Mouse (Mus musculus) urinary bladder, adult 18-20 months (tissue): ENCODE measurements around the gene Klhdc9.
"Not testable (repeated sequence)": the region's sequence is repeated elsewhere in the genome, so short reads cannot be mapped to it uniquely, and the experiment has no call there.

Source experiments
- DNase-seq, 2 experiments: peaks; one replicate each; pipeline ENCODE4 v3.0.0; 2022; ENCODE audit warnings: low spot score in 2 of 2, mixed read lengths in 2 of 2

The Klhdc9 gene

DNA sequence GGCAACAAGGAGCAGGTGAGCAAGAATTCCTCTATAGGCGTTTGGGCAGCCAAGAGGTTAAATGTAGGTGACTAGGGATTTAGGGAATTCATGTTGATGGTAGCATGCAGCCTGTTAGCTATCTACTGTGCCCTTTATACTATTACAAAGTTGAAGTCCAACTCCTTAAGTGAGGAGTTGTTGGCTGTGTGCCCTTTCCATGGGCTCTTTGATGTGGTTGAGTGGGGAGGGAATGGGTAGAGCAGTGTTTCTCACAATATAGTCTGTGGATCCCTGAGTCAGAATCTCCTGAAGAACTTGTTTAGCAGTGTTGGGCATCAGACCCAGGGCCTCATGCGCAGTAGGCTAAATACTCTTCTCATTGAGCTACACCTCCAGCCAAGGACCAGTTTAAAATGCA is 3.8 kb downstream of the Klhdc9 start:
- DNase-seq, result no peak

DNA sequence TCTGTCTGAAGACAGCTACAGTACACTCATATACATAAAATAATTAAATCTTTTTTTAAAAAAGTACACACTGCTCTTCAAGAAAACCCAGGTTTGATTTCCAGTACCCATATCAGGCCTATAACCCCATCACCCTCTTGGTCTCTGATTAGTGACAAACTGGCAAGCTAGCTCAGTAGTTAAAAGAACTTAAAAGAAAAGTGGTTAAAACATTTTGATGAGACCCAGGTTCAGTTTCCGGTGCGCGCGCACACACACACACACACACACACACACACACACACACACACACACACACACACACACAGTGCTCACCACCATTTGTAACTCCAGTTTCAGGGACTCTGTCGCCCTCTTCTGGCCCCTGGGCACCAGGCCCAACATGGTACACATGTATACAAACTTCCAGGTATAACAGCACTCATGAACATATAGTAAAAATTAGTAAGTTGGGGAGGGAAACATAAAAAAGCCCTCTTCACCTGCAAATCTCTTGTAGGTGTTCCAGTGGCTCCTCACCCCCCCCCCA is 4.7 kb downstream of the Klhdc9 start:
- no peak for DNase-seq

DNA sequence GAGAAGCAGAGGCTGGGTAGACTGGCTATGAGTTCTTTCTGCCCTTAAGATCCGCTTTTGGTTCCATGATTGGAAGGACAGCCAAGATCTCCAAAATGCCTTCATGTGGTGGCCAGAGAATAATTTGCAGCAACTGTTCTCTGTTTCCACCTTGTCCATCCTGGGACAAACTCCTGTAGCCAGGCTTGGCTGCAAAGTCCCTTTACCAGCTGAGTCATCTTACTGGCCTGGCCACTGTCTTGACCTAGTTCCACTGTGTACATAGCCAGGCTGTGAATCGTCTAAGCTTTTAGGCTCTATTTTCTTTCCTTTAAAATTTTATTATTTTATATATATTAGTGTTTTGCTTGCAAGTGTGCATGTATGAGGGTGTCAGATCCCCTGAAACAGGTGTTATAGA is 11.4 kb downstream of the Klhdc9 start:
- no peak for DNase-seq

- DNase-seq, result no peak
Observed at GRCm38 (mm10) chr1:171348665-171349064, 11.9 kb downstream of the Klhdc9 start.

GRCm38 (mm10) chr1:171346095-171346450 is 14.5 kb downstream of the Klhdc9 start:
- no peak for DNase-seq

GRCm38 (mm10) chr1:171345225-171346094 is 15.1 kb downstream of the Klhdc9 start, which contains the start of the genes Nit1 and Pfdn2:
TSS of gene Nit1 (minus strand) at chr1:171345646.
TSS of gene Pfdn2 (plus strand) at chr1:171345670.
- DNase-seq, result peak; percentile 83 to 88

- no peak for DNase-seq
Observed at GRCm38 (mm10) chr1:171344715-171345114, 15.9 kb downstream of the Klhdc9 start.

DNA sequence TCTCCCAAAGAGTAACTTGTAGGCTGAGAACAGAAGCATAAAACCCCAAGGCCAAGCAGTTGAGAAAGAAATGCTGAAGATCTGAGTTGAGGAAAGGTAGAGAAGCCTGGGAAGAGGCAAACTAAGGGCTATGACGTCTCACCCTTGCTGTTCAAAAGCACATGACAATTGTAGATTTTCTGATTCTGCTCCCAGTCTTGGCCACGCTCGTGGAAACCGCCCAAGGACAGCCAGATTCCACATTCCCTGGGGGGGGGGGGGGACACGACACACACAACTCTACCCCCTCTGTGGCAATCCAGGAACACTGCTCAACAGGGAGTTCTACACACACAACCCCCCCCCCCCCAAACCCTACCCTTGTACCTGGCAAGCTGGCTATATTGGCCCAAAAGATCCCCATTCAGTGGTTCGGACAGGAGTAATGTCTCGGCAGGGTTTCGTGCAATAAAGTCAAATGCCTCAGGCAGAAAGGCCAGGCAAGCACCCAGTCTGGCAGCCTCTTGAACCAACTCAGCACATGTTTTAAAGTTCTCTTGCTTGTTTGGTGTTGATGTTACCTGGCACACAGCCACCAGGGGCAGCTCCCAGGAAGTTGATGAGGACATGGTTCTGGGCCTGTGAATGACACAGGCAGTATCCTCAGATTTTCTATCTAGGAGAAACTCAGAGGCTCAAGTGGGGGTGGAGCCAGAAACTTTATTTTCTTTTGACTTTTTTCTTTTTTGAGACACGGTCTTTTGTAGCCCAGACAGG is 16.5 kb downstream of the Klhdc9 start:
- DNase-seq, result no peak

DNA sequence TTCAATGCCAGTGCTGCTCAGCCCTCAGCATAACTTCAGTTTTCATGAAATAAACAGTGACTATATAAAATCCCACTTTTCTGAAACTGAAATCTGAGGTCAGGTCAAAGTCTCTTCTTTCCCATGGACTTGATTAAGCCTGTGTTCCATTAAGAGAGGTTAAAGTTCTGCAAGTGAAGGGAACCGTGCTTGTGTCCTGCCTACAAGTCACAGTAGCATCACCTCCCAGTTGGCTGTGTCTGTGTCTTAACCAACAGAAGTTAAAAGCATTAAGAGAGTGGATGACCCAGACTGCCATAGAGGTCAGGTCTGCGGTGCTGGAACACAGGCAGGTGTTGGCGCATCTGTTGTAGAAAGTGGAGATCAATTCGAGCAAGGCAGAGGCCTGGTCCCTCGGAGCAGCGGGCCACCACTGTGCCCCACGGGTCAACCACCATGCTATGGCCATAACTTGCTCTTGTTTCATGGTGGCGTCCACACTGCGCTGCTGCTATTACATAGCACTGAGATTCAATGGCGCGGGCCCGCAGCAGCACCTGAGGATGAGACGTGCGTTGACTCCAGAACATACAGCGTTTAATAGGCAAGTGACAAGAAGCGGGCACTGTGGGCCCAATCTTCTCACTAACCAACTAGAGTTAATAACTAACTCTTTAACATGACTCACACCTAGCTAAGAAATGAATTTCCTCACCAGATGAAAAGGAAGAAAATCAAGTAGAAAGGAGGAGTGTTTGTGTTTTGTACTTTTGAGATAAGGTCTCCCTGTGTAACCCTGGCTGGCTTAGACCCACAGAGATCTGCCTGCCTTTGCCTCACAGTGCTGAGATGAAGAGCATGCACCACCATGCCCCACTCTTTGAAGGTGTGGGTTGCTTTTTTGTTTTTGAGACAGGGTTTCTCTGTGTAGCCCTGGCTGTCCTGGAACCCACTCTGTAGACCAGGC is 18.1 kb downstream of the Klhdc9 start:
- no peak for DNase-seq

- no peak for DNase-seq
Observed at GRCm38 (mm10) chr1:171330216-171330560, 30.4 kb downstream of the Klhdc9 start.

- DNase-seq, result no peak
Observed at GRCm38 (mm10) chr1:171329433-171330215, 31.0 kb downstream of the Klhdc9 start.

DNA sequence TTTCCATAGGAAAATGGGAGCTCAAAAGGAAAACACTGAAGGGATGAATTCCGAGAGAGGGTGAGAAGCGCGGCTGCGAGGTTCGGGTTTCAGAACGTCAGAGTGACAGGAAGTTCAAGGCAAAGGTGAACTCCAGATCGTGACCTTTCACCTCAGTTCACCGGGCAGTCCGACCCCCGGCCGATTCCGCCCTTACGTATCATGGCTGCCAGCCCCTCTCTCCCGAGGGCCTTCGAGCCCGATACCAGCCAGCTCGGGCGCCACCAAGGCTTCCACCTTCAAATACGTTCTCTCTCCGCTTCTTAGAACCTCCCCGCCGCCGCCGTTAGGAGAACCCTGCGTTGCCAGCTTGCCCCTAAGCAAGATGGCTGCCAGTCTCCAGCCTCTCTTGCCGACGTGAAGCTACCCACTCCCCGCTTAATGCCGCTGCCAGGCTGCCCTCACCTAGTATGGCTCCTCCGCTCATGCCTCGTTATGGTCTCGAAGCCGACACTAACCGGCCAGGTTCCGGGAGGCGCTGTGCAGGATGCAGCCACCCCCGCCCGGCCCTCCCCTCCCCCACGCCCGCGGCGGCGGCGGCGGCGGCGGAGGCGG is 31.7 kb downstream of the Klhdc9 start, which contains the start of gene Dedd:
Gene Dedd, plus strand, starts transcription at position 307 of the 594 bp plus-strand sequence.
- peak; percentile 87 to 88 for DNase-seq

DNA sequence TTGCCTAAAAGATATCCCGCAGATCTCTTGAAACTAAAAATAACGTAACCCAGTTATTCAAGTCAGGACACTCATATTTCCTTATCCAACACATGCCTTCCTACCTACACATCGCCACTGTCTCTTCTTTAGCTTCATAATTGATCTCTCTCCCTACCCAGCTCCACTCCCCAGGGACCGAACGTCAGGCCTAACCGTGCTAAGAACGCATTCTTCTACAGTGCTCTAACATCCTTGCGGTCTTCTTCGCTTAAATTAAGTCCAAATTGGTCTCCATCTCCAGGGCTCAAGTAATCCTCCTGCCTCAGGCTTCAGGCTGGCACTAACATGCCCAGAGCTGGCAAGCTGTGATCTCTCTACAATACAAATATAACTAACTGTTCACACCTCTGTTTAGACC is 32.4 kb downstream of the Klhdc9 start:
- no peak for DNase-seq

DNA sequence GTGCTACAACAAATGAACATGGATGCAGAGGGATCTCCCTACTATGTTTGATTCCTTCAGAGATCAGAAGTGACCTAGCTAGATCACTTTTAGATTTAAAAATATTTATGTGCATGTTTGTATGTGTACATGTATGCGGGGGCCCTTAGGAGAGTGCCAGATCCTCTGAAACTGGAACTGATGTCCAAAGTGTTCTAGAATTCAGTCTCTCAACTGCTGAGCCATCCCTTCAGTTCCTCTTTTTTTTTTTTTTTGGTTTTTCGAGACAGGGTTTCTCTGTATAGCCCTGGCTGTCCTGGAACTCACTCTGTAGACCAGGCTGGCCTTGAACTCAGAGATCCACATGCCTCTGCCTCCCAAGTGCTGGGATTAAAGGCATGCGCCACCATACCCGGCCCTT is 34.0 kb downstream of the Klhdc9 start:
- not testable (repeated sequence) for DNase-seq

- DNase-seq, result no peak
Observed at GRCm38 (mm10) chr1:171325571-171325970, 35.0 kb downstream of the Klhdc9 start.

- no peak for DNase-seq
Observed at GRCm38 (mm10) chr1:171322012-171322411, 38.6 kb downstream of the Klhdc9 start.

GRCm38 (mm10) chr1:171321415-171321814 is 39.2 kb downstream of the Klhdc9 start:
- no peak for DNase-seq

DNA sequence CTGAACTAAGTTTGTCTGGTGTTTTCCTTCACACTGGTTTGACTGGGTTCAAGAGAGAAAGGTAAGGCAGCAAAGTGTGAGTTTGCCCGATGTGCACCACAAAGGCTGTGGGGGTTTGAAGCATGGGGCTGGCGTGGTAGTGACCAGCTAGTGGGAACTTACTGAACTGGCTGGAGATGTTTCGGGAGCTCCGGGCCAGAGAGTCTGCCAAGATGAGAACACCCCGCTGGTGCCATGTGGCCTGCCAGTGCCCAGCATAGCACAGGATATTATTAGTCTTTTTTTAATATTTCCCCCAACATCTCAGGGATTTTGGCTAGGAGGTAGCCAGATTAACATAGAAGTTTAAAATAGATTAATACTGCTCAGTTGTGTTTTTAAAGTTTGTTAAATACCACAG is 40.4 kb downstream of the Klhdc9 start:
- DNase-seq, result no peak

DNA sequence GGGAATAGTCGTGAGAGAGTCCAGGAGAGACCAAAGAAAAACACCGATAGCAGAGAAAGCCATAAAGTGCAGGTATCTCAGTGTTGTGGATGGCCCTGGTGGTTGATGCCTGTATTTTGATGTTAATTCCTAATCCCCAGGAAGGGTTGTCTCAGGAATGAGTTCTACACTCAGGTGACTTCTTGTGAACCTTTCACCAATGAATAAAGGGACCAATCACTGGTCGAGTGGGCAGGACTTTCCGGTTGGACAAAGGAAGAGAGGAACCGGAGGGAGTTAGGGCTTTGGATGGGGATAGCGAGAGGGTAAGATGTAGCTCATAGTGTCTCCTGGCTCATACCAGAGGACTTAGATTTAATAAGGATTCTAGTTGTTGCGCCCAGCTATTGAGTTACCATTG is 40.9 kb downstream of the Klhdc9 start:
- DNase-seq, result no peak

- no peak for DNase-seq
Observed at GRCm38 (mm10) chr1:171309321-171309720, 51.3 kb downstream of the Klhdc9 start.
